In the genomic region with DNA sequence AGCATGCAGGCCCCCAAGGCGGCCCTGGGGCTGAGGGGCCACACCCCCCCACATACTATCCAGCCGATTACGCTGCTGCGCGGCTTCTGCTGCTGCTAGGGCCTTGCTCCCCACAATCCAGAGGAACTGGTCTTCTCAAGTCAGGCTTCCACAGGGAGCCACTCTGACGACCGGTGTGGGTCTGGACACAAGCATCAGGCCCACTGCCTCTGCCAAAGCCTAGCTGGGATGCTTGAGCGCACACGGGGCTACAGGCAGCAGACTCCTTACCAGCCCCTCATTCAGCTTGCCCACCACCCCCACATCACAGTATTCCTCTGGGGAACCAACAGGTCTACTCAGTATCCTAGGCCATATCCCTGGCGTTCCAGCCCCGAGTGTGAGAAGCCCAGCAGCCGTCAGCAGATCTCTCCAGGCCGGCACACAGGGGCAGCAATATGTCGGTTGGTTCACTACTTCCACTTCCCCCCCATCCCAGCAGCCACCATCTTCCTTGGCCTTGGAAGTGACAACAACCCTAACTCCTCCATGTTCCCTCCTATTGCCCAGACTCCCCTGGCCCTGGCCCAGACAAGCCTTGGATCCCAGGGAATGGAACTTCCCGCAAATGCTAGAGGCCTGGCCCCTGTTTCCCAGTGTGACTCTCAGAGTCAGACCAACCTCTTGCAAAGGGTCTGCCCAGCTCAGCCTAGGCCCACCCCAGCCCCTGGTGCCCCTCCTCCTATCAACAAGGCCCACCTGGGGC, we compare ENCODE assay signal across 9 mouse cellular contexts. TPM values are rescaled to one million over a fixed set of nuclear protein-coding genes. Genes with fewer than 3 reads are reported as not detected.
DNase-seq lines count a peak whose midpoint lies in the region; ATAC-seq lines count a peak whose summit lies in the region.
"Had no signal": no experiment of that assay in that cellular context is flagged by ENCODE, and none has a peak within 500 bp of the region (broad histone marks: within the 10 kb centered on the region; RNA-seq: fewer than 3 reads in every experiment).

No protein-coding gene starts in this region.

- H3K27ac ChIP-seq in brown adipose tissue, adult 24 weeks (replicated peaks; ENCODE audit: low read depth, low read length): peak overlapping the region; percentile 95
- peak overlapping the region; percentile 73 for H3K27ac ChIP-seq in kidney, embryonic 14.5 days (ENCODE audit: low read depth, low read length)

- peak overlapping the region; percentile 75 for H3K4me2 ChIP-seq in kidney, embryonic 14.5 days (replicated peaks; ENCODE audit: low read depth, low read length)

- H3K36me3 ChIP-seq in kidney, embryonic 14.5 days (ENCODE audit: control insufficient read depth, insufficient read depth, low read length): peaks cover 10% of the 10 kb centered on the region; the same call in 1 of the 2 replicates

- peak overlapping the region; percentile 77 for H3K4me3 ChIP-seq in brown adipose tissue, adult 24 weeks (ENCODE audit: insufficient read depth, low read depth, low read length)
- H3K4me3 ChIP-seq in kidney, embryonic 14.5 days (ENCODE audit: low read length): peak overlapping the region; percentile 88

- H3K9me3 ChIP-seq in kidney, embryonic 14.5 days (ENCODE audit: control insufficient read depth, low read length): no peaks in the 10 kb centered on the region

- H3K9ac ChIP-seq in kidney, embryonic 14.5 days (ENCODE audit: low read depth, low read length): peak overlapping the region; percentile 93

- DNase-seq in left cerebral cortex, postnatal 4 days: peak; percentile 38
- DNase-seq in left cerebral cortex, adult 11 months (ENCODE audit: low spot score): no peak
- DNase-seq in gastrocnemius, postnatal 25 days: peak; percentile 54
- DNase-seq in lung, postnatal 4 days: peak; percentile 56 to 60
- DNase-seq in testis, postnatal 14 days (ENCODE audit: low spot score): peak; percentile 64
- no peak for DNase-seq in ovary, postnatal 14 days (ENCODE audit: low spot score)

- no peak for ATAC-seq in kidney, embryonic 14.5 days (ENCODE audit: low FRiP score, low TSS enrichment)

- H3K27me3 ChIP-seq in kidney, embryonic 14.5 days (ENCODE audit: control insufficient read depth, insufficient read depth, low read length): no peaks in the 10 kb centered on the region

- 1% methylated on average over 15 of the region's 15 CpGs for WGBS in kidney, embryonic 14.5 days

- intact Hi-C loops in left cerebral cortex, postnatal 4 days (cut with DNase I): no loop called here

- peaks cover 20% of the 10 kb centered on the region for H3K4me1 ChIP-seq in brown adipose tissue, adult 24 weeks (ENCODE audit: control insufficient read depth, insufficient read depth, insufficient read length, low read length)
- peaks cover 54% of the 10 kb centered on the region for H3K4me1 ChIP-seq in kidney, embryonic 14.5 days (ENCODE audit: control insufficient read depth, insufficient read depth, low read length)

RNA-seq across cellular contexts. Expression of gene Gnai2, which starts 1.3 kb away (rescaled TPM):
- 100 to 1,000 TPM; 302 to 303 TPM for total RNA-seq in left cerebral cortex, postnatal 4 days (2021)
- polyA plus RNA-seq in brown adipose tissue, adult 24 weeks (2012; ENCODE audit: insufficient read depth, insufficient read length, missing spikeins): 87.2 and 112 TPM in 2 replicates
- 10 to 100 TPM; 73.2 to 87.6 TPM for total RNA-seq in gastrocnemius, postnatal 25 days (2021)
- 386 and 445 TPM in 2 replicates for polyA plus RNA-seq in kidney, embryonic 14.5 days (2014; fragmentation: Nextera tagmentation; extraction: Ambion mirVana)

RNA-seq across cellular contexts. Expression of gene Sema3b, which starts 24.8 kb away (rescaled TPM):
- total RNA-seq in left cerebral cortex, postnatal 4 days (2021): 1 to 10 TPM; 3.9 to 5.6 TPM
- 3.3 and 3.8 TPM in 2 replicates for polyA plus RNA-seq in brown adipose tissue, adult 24 weeks (2012; ENCODE audit: insufficient read depth, insufficient read length, missing spikeins)
- 10 to 100 TPM; 18.1 to 19.4 TPM for total RNA-seq in gastrocnemius, postnatal 25 days (2021)
- polyA plus RNA-seq in kidney, embryonic 14.5 days (2014; fragmentation: Nextera tagmentation; extraction: Ambion mirVana): 6.4 and 9.5 TPM in 2 replicates
- total RNA-seq: common myeloid progenitor, adult 5-6 weeks had no signal

RNA-seq across cellular contexts. Expression of gene Slc38a3, which starts 35.5 kb away (rescaled TPM):
- 10 to 100 TPM; 65.0 to 68.4 TPM for total RNA-seq in left cerebral cortex, postnatal 4 days (2021)
- 0.83 and 3.3 TPM in 2 replicates for polyA plus RNA-seq in brown adipose tissue, adult 24 weeks (2012; ENCODE audit: insufficient read depth, insufficient read length, missing spikeins)
- total RNA-seq in gastrocnemius, postnatal 25 days (2021): 10 to 100 TPM; 72.1 to 77.5 TPM
- 4.8 and 6.5 TPM in 2 replicates for polyA plus RNA-seq in kidney, embryonic 14.5 days (2014; fragmentation: Nextera tagmentation; extraction: Ambion mirVana)
- total RNA-seq: common myeloid progenitor, adult 5-6 weeks had no signal

RNA-seq across cellular contexts. Expression of gene Gnat1, which starts 45.7 kb away (rescaled TPM):
- total RNA-seq in left cerebral cortex, postnatal 4 days (2021): 1 to 10 TPM in 1 of 2 experiments, under 1 TPM in 1; 0.30 to 1.1 TPM
- not detected in 2 replicates for polyA plus RNA-seq in brown adipose tissue, adult 24 weeks (2012; ENCODE audit: insufficient read depth, insufficient read length, missing spikeins)
- total RNA-seq in gastrocnemius, postnatal 25 days (2021): not detected
- 4.7 and 5.3 TPM in 2 replicates for polyA plus RNA-seq in kidney, embryonic 14.5 days (2014; fragmentation: Nextera tagmentation; extraction: Ambion mirVana)
- total RNA-seq: common myeloid progenitor, adult 5-6 weeks had no signal

RNA-seq across cellular contexts. Expression of gene Ifrd2, which starts 46.4 kb away (rescaled TPM):
- total RNA-seq in left cerebral cortex, postnatal 4 days (2021): 10 to 100 TPM; 12.5 to 14.5 TPM
- polyA plus RNA-seq in brown adipose tissue, adult 24 weeks (2012; ENCODE audit: insufficient read depth, insufficient read length, missing spikeins): 21.6 and 23.7 TPM in 2 replicates
- 10 to 100 TPM; 44.2 to 45.3 TPM for total RNA-seq in gastrocnemius, postnatal 25 days (2021)
- polyA plus RNA-seq in kidney, embryonic 14.5 days (2014; fragmentation: Nextera tagmentation; extraction: Ambion mirVana): 59.1 and 61.4 TPM in 2 replicates

Comparison
In these comparisons a context has a peak if more than half of its experiments do, and no peak if none do; other contexts are left out.
1. DNase-seq: peak in left cerebral cortex, postnatal 4 days (single experiment), gastrocnemius, postnatal 25 days (single experiment), lung, postnatal 4 days (2 of 2) and testis, postnatal 14 days (single experiment); none in left cerebral cortex, adult 11 months (single experiment) and ovary, postnatal 14 days (single experiment).